Mouse (Mus musculus): ENCODE measurements around the gene Gm11273.

- no peak for TF ChIP-seq CTCF (IDR thresholded peaks at IDR 0.05; ENCODE audit: extremely low read depth, insufficient read depth, insufficient read length, insufficient replicate concordance)
- TF ChIP-seq POLR2A (IDR thresholded peaks at IDR 0.05; ENCODE audit: low read depth, low read length), result no peak
Observed at GRCm38 (mm10) chr13:21550416-21551110, 49.3 kb upstream of the Gm11273 start.

Measured in spleen, adult 2 months (tissue).